Mouse (Mus musculus) hindbrain, embryonic 16.5 days (tissue): ENCODE measurements around the gene Topaz1. TPM values are rescaled to one million over a fixed set of nuclear protein-coding genes. Genes with fewer than 3 reads are reported as not detected.

Experiments
- ATAC-seq: fragments of 200-750 bp; cut with Nextera tagmentation; 2 replicates; pipeline ENCODE4 v1.8.0; 2017; ENCODE audit warnings: moderate TSS enrichment, moderate library complexity
- H3K27ac ChIP-seq: fragments of 300-500 bp; sonication (generic); 2 replicates; pipeline ENCODE4 v1.5.1; 2014; ENCODE audit warnings: low read depth, mild to moderate bottlenecking, control low read depth, low read length, moderate library complexity
- H3K27me3 ChIP-seq: fragments of 300-500 bp; sonication (generic); replicated peaks from 2 replicates; pipeline ENCODE4 v1.6.1; 2014; ENCODE audit warnings: low read length; ENCODE audit not compliant: control insufficient read depth, insufficient read depth
- H3K36me3 ChIP-seq: fragments of 300-500 bp; sonication (generic); 2 replicates; pipeline ENCODE4 v1.6.1; 2014; ENCODE audit warnings: mild to moderate bottlenecking, low read length, moderate library complexity, mixed read lengths; ENCODE audit not compliant: control insufficient read depth, insufficient read depth
- H3K4me1 ChIP-seq: fragments of 300-500 bp; sonication (generic); 2 replicates; pipeline ENCODE4 v1.6.1; 2014; ENCODE audit warnings: low read depth, low read length; ENCODE audit not compliant: control insufficient read depth, insufficient read depth
- H3K4me2 ChIP-seq: fragments of 300-500 bp; sonication (generic); 2 replicates; pipeline ENCODE4 v1.6.1; 2014; ENCODE audit warnings: mild to moderate bottlenecking, low read length, control low read depth, moderate library complexity
- H3K4me3 ChIP-seq: fragments of 300-500 bp; sonication (generic); 2 replicates; pipeline ENCODE4 v1.5.1; 2014; ENCODE audit warnings: mild to moderate bottlenecking, low read length, control low read depth, moderate library complexity
- H3K9ac ChIP-seq: fragments of 300-500 bp; sonication (generic); 2 replicates; pipeline ENCODE4 v1.6.1; 2014; ENCODE audit warnings: low read depth, mild to moderate bottlenecking, control low read depth, low read length, moderate library complexity
- H3K9me3 ChIP-seq: fragments of 300-500 bp; sonication (generic); 2 replicates; pipeline ENCODE4 v1.6.1; 2014; ENCODE audit warnings: mild to moderate bottlenecking, low read length, moderate library complexity; ENCODE audit not compliant: control insufficient read depth
- WGBS: fragments of 180-500 bp; shearing (Covaris S2); extraction: QIAGEN DNeasy Blood & Tissue Kit; methylation state at CpG from one replicate; pipeline ENCODE4 v1.1.7; 2014; 5-methylcytosine and 5-hydroxymethylcytosine counted together
- polyA plus RNA-seq: library from polyadenylated mRNA; unstranded; fragments of >200 nt; fragmentation: Nextera tagmentation; extraction: Ambion mirVana; gene quantifications from 2 replicates; pipeline ENCODE4 v1.2.1, GENCODE M21; 2015

Topaz1 gene
- polyA plus RNA-seq, 1 experiment from 2014 or later, result not detected

DNA sequence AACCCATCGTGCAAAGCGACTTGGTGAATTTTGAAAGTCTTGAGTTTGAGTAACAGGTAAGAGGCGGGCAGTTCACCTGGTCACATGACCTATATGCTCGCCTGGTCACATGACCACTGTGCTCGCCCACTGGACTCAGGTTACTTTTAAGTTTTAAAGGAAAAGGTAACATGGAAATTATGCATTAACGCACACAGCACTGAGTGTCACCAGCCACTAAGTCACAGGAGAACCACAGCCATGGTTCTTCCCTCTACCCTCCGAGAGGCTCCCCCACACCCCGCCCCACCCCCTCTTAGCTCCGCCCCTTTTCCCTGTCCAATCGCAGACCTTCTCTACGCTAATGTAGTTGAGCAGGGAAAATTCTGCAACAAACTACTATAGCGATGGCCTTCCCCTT, 13.9 kb upstream of the Topaz1 start:
- 45% methylated on average over 12 of the region's 12 CpGs for WGBS
- H3K4me1 ChIP-seq, result peaks cover 4% of the 10 kb centered on the region; the same call in 1 of the 2 replicates
- ATAC-seq, result no peak
- 0 out of 2 replicates have a peak overlapping the region, but pooled peaks have one; percentile 5 for H3K4me2 ChIP-seq
- no peaks in the 10 kb centered on the region for H3K36me3 ChIP-seq
- H3K9ac ChIP-seq, result no peak overlapping the region
- H3K4me3 ChIP-seq, result no peak overlapping the region; the same call in 1 of the 2 replicates
- H3K27ac ChIP-seq, result no peak overlapping the region
- no peaks in the 10 kb centered on the region for H3K9me3 ChIP-seq
- H3K27me3 ChIP-seq, result peaks cover 6% of the 10 kb centered on the region

DNA sequence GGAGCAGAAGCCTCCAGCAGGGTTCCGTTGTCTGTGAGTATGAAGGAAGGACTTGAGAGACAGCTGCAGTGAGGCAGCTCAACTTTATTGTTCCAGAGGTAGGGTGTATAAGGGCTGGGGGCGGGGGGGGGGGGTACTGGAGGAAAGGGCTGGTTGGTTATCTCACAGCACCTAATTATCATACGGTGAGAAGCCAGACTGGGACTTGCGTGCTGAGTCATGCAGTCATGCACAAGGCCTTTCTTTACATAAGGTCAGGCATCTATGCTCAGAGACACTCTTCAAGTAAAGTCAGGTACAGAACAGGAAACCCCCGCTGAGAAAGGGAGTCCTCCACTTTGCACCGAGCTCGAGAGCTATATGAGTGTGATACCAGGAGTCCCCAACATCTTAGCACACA, 12.2 kb upstream of the Topaz1 start:
- Histone ChIP-seq H3K27ac (no peak overlapping the region), H3K4me3 (no peak overlapping the region), H3K4me1 (no peaks in the 10 kb centered on the region), H3K36me3 (no peaks in the 10 kb centered on the region), H3K9ac (no peak overlapping the region), H3K4me2 (no peak overlapping the region), H3K9me3 (0 out of 2 replicates have a peak, but pooled peaks cover under 1% of the 10 kb centered on the region), H3K27me3 (peaks cover 6% of the 10 kb centered on the region)
- ATAC-seq, result no peak
- 71% methylated on average over 6 of the region's 7 CpGs for WGBS

DNA sequence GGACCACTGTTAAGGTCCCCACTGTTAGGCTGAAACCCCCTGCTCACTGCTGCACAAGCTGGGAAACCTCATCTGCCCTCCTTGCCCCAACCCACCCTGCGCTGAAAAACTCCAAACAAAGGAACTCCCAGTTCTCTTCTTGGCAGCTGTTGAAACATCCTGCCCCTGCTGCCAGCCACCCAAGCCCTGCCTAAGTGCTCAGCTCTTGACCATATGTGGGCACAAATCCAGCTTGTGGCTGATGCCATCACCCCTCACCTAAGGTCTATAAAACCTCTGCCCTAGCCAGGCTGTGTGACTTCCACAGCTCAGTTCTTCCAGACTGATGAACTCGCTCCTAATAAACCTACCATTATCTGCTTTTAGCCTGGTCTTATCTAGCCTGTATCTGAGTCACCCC, 11.1 kb upstream of the Topaz1 start:
- H3K4me1 ChIP-seq, result no peaks in the 10 kb centered on the region
- H3K27ac ChIP-seq, result no peak overlapping the region
- no peak overlapping the region for H3K4me3 ChIP-seq
- no peak overlapping the region for H3K9ac ChIP-seq
- 81% methylated on average over 2 of the region's 2 CpGs for WGBS
- H3K4me2 ChIP-seq, result no peak overlapping the region
- no peaks in the 10 kb centered on the region for H3K36me3 ChIP-seq
- ATAC-seq, result no peak
- H3K9me3 ChIP-seq, result 0 out of 2 replicates have a peak, but pooled peaks cover 2% of the 10 kb centered on the region
- H3K27me3 ChIP-seq, result peaks cover 3% of the 10 kb centered on the region; the same call in 1 of the 2 replicates

DNA sequence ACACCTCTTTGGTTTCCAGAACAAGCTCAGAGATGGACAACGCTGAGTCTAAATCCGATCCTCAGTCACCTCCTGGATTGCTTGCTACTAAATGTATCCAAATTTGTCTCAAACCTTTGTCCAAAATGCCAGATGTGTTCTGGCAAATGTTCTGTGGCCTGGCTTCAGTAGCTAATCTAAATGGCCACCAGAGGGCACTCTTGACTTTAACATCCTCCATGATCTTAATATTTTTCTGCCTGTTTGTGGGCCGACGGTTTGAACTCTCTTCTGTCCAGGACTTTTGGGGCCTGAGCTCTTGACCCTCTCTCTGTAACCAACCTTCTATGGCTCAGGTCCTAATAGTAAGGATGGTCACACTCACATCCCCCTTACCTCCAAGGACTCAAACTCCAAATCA, 10.4 kb upstream of the Topaz1 start:
- Histone ChIP-seq H3K27ac (no peak overlapping the region), H3K9ac (no peak overlapping the region), H3K4me1 (no peaks in the 10 kb centered on the region), H3K4me2 (no peak overlapping the region), H3K4me3 (no peak overlapping the region), H3K27me3 (peaks cover 3% of the 10 kb centered on the region; the same call in 1 of the 2 replicates), H3K9me3 (0 out of 2 replicates have a peak, but pooled peaks cover 2% of the 10 kb centered on the region), H3K36me3 (no peaks in the 10 kb centered on the region)
- WGBS, result 23% methylated on average over 4 of the region's 4 CpGs
- no peak for ATAC-seq

DNA sequence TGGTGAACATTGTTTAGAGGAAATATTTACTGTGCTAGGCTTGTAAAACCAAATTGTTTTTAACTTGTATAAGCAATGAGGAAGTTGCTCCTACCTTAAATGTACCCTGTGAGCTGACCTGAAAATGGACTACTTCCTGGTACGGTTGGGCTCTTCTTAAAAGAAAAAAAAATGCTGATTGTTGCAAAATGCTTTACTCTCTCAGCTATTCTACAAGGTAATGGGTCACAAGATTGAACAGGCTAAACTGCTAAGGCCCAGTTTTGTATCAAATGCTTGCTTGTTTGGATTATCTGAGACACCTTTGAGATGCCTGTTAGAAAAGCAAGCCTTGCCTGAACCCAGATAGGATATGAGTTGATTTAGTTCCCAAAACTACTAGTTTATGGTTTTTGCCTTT, 1.3 kb upstream of the Topaz1 start:
- Histone ChIP-seq H3K4me2 (no peak overlapping the region), H3K4me3 (no peak overlapping the region), H3K9ac (no peak overlapping the region), H3K4me1 (no peaks in the 10 kb centered on the region), H3K27ac (no peak overlapping the region), H3K27me3 (no peaks in the 10 kb centered on the region), H3K9me3 (no peaks in the 10 kb centered on the region), H3K36me3 (no peaks in the 10 kb centered on the region)
- 86% methylated on average over 1 of the region's 1 CpGs for WGBS
- ATAC-seq, result no peak

DNA sequence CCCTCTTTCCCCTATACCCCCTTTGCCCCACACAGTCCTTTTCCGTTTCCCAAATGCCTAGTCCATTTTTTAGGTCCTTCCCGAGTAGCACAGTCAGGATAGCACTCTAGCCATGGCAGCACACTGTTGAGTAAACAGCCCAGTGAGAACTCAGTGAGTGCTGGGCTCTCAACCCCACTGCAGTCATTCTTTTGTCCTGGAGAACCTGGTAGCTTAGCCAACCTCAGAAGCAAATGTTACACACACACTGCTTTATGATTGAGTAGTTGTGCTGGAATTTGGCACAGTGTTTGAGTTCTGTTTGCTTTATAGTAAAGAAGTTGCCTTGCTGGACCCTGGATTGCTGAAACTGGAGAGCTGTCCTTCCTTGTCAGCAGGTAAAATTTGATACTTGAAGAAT, 10.5 kb downstream of the Topaz1 start:
- Histone ChIP-seq H3K9me3 (no peaks in the 10 kb centered on the region), H3K27me3 (no peaks in the 10 kb centered on the region), H3K4me2 (no peak overlapping the region), H3K4me1 (no peaks in the 10 kb centered on the region), H3K4me3 (no peak overlapping the region), H3K27ac (no peak overlapping the region), H3K36me3 (no peaks in the 10 kb centered on the region), H3K9ac (no peak overlapping the region)
- no peak for ATAC-seq
- WGBS, result 59% methylated on average over 2 of the region's 2 CpGs

DNA sequence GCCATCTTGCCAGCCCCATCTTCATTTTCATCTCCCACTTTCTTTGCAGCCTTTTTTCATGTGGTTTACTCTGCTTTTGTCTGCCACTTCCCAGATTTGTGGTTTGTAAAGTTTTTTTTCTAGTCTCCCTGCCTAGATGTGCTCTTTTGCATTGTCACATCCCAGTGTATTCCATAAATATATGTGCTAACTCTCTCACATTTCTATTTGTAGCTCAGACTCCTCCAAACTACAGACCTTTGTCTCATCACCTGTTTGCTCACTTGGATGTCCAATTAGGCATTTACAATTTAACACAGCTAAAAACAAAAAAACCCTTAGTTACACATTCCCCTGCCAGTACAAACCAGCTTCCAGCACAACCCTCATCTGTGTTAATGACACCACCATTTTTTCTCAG, 13.0 kb downstream of the Topaz1 start:
- H3K27ac ChIP-seq, result no peak overlapping the region
- H3K36me3 ChIP-seq, result no peaks in the 10 kb centered on the region

DNA sequence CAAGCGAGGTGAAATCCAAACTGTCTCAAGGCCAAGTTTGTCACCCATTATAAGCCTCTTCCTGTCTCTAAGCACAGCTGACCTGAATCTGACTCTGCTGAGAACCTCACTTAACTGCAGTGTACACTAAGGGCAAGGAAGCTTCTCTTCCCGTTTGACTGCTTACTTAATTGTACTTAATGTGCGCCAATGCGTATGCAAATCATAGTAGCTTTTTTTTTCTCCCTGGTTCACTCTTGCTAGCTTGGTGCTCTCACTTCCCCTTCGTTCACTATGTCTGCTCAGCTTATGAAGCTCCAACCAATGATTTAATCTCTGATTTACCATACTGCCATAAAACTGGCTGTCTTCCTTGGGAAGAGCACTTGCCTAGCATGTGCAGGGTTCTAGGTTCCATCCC, 38.1 kb downstream of the Topaz1 start:
- H3K4me2 ChIP-seq, result no peak overlapping the region
- no peak overlapping the region for H3K9ac ChIP-seq
- H3K4me1 ChIP-seq, result no peaks in the 10 kb centered on the region
- no peak for ATAC-seq
- no peak overlapping the region for H3K27ac ChIP-seq
- 75% methylated on average over 5 of the region's 5 CpGs for WGBS
- H3K9me3 ChIP-seq, result no peaks in the 10 kb centered on the region
- H3K27me3 ChIP-seq, result no peaks in the 10 kb centered on the region
- H3K36me3 ChIP-seq, result no peaks in the 10 kb centered on the region
- no peak overlapping the region for H3K4me3 ChIP-seq

More for the DNA sequence above, 13.0 kb downstream of the Topaz1 start:
- Histone ChIP-seq H3K9ac (no peak overlapping the region), H3K4me3 (no peak overlapping the region), H3K27me3 (no peaks in the 10 kb centered on the region), H3K9me3 (no peaks in the 10 kb centered on the region), H3K4me1 (no peaks in the 10 kb centered on the region), H3K4me2 (no peak overlapping the region)
- no peak for ATAC-seq

DNA sequence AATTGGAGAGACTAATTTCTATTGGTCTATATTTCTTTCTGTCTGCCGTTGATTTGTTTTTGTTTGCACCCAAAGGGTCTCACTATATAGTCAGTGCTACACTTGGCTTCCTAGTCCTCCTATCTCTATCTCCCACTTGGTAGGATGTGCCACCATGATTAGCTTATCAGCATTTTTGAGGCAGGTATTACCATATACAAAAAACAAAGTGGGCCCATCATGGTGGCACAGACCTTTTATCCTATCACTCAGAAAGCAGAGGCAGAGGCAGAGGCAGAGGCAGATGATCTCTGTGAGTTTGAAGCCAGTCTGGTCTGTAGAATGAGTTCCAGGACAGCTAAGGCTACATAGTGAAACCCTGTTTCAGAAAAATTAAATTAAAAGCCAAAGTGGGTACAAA, 39.4 kb downstream of the Topaz1 start:
- H3K27me3 ChIP-seq, result no peaks in the 10 kb centered on the region
- no peak overlapping the region for H3K4me2 ChIP-seq
- no peak overlapping the region for H3K4me3 ChIP-seq
- no peak overlapping the region for H3K9ac ChIP-seq
- no peak for ATAC-seq
- WGBS, result 98% methylated on average over 1 of the region's 1 CpGs
- no peak overlapping the region for H3K27ac ChIP-seq
- H3K9me3 ChIP-seq, result no peaks in the 10 kb centered on the region
- no peaks in the 10 kb centered on the region for H3K4me1 ChIP-seq
- no peaks in the 10 kb centered on the region for H3K36me3 ChIP-seq
